Mouse (Mus musculus): ENCODE data around the gene Calcb.
"Not testable (repeated sequence)": the region's sequence is repeated elsewhere in the genome, so short reads cannot be mapped to it uniquely, and the experiment has no call there.

The Calcb gene

DNA sequence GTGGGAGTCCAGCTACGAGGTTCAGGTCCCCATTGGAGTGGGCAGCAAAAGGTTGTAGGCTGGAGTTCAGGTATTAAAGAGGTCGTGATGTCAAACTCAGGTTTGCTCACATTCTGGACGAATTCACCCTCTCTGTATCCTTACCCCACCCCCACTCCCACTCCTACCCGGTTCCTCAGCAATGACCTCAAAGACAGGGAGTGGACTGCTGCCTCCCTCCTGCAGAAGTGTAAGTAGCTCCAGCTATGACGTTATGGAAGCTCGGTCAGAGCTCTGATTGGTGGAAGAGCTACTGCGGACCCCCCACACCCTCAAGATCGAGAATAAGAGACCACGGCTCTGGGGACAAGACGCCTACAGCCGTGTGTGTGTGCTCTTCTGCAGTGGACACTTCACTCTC is at the start of gene Calcb:
Gene Calcb, plus strand, starts transcription at position 344 of the 400 bp plus-strand sequence.
- no peak for DNase-seq (ENCODE audit: low read depth in 1 of 2, low spot score in 2 of 2)

DNA sequence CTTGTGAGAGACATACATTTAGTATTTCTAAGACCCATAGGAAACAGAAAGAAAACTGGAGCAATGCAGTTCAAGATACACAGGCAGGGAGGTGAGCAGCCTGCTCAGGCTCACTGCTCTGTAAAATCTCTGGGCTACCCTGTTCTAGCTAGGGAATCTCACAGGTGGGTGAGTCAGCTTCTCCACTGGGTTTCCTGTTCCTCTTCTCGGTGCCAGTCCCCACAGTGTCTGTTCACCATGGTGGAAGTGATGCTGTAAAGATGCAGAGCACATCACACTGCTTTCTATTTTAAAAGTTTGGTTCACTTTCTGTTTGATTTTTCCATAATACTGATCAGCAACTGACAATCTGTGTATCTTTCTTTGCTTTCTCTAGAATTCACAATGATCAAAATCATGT is 47.0 kb upstream of the Calcb start:
- DNase-seq (ENCODE audit: low read depth in 1 of 2, low spot score in 2 of 2), result no peak

DNA sequence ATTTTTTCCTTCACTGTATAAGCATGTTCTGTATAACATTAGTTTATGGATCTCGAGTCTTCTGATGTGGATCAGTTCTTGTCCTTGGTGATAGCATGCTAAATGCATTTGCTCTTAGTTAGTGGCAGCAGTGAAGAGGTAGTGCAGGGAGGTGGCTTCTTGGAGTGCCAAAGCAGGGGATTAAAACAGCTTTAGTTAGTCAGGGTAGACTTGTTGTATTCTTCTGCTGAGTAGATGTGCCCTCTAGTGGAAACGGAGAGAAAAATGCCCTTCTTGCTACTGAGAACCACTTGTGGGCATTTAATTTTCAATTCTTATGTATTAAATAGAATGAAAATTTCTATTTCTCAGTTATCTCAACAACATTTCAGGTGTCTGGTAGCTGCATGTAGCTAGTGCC is 45.7 kb upstream of the Calcb start:
- no peak for DNase-seq (ENCODE audit: low read depth in 1 of 2, low spot score in 2 of 2)

DNA sequence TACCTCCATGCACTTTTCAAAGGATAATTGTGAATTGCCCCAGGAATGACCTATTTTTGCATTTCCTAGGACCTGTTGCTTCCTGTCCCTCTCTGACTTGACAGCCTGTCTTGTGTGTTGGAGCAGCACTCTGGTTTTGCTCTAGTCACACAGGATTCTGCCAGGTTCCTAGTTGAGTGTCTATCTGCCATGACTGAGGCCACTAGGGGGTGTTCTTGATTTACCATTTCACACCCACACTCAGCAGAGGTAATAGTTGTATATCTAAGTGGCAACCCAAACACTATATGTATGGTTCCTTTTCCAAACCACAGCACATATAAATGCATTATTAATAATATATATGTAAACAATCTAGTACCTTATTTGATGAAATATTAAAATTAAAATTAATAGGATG is 26.1 kb upstream of the Calcb start:
- no peak for DNase-seq (ENCODE audit: low read depth in 1 of 2, low spot score in 2 of 2)

DNA sequence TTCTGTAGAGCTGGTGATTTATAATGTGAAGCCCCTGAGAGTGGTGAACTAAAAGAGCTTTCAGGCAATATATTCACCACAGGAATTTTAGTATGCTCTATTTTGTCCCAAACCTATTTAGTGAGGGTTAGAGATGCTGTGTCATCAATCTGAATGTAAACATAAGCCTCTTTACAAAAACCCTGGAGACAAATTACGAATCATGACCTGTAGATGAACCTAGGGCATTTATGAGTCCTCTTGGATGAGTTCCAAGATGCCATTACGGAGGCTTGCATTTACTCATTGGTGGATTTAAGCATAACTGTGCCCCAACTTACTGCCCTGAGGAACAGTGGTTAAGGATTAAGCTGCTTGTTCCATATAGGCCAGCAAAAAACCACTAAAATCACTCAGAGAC is 17.6 kb upstream of the Calcb start:
- no peak for DNase-seq (ENCODE audit: low read depth in 1 of 2, low spot score in 2 of 2)

DNA sequence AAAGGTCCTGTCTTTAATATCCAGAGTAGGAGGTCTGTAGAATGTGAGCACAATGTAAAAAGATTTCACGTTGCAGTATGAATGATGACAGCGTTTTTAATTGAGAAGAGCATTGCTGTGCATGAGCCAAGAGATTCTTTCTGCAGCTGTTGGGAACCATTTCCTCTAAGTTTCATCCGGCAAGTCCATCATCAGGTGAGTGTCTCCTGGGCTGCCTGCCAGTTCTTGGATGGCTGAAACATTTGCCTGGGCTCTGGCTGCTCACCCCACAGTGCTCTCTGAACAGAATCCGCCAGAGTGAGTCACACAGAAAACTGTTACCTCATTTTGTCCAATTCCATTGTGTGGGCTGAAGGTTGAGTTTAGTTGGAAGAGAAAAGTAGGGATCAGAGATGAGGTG is 11.7 kb upstream of the Calcb start:
- DNase-seq (ENCODE audit: low read depth in 1 of 2, low spot score in 2 of 2), result no peak

DNA sequence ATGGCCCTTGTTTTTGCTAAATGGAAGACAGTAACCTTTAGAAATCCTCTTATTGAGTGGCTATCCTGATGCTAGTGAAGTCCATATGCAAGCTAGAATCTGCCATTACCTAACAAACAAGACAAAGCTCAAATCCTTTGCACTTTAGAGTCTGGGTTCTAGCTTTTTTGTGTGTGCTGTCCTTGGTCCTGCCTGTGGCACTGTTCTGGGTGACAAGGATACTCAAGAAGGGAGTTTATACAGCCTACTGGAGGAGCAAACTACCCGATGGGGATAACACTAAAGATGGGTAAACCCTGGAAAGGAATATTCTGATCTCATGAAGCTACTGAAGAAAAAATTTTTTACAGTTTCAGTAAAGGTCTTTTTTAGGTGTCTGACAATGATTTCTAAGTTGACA is 11.0 kb upstream of the Calcb start:
- DNase-seq (ENCODE audit: low read depth in 1 of 2, low spot score in 2 of 2), result no peak

DNA sequence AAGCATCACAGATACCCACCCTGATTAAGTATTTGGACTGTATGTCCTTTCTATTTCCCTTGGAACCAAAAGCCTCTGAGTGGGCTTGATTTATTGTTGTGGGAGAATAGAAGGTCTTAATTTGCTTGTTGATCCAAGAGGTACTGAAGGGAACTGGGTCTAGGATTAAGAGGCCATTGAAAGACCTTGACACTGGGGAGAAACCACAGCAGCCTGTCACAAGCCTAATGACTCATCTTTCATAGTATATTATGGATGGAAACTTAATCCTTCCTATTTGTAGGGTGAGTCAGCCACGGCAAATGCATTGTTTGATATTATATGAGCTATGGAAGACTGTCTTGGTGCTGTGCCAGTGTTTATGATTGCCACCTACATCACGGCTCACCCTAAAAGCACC is 8.0 kb upstream of the Calcb start:
- DNase-seq (ENCODE audit: low read depth in 1 of 2, low spot score in 2 of 2), result no peak

DNA sequence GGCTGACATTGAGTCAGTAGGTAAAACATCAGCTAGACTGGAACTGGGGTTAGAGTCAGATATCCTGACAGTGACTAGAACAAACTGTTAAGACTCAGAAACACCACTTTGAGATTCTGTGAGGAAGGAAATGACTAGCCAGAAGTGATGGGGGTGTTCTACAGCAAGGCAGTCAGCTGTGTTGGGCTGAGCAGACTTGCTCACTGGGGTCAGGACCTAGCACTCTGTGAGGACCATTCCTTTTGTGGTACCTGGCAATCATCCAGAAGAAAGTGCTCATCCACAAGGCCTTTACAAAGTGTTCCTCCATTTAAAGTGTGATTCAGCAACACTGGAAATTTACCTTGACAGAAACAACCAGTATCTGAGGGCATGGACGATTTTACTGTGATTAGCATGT is 5.9 kb upstream of the Calcb start:
- DNase-seq (ENCODE audit: low read depth in 1 of 2, low spot score in 2 of 2), result no peak

DNA sequence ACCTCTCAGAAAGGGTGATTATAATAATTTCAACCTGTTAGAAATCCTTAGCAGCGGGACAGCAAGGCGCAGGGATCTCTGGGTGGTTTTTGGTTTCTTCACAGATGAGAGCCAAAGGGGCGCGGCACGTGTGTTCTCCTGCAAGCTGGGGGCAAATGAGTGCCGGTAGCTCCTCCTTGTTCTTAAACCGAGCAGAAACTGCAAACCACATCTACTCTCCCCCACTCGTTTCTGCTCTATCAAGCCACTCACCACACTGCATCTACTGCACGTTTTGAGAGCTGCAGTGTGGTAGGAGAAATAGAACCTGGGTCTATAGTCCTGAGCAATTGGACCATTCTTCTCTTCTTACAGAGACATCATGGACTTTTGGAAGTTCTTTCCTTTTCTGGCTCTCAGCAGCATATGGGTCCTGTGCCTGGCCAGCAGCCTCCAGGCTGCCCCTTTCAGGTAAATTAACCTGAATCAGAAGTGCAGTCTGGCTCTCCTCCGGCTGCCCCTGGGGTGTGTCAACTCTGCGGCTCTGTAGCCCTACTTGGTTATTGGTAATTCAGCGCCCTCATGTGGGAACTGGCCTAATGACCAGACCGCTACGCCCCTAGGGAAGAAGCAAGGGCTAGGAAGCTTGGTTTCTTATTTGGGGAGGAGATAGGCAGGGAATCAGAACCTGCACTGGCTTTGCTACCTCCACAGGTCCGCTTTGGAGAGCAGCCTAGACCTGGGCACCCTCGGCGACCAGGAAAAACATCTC is 1.1 kb downstream of the Calcb start:
- DNase-seq (ENCODE audit: low read depth in 1 of 2, low spot score in 2 of 2), result no peak

DNA sequence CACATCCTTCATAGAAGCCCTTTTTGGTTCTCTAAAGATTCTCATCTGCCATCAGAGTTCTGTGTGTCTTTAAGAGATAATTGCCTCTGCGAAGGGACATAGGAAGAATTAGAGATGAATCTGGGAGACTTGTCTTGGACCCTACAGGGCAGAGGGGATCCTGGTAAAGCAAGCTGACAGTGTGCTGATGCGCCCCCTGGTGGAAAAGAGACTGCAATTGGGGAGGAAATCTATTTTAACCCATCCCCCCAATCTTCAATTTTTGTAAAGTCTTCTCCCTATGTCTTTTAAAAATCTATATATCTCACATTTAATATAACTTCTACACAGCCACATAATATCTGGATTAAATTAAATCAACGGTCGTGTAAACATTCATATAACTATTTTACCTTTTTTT is 11.3 kb downstream of the Calcb start:
- DNase-seq (ENCODE audit: low read depth in 1 of 2, low spot score in 2 of 2), result not testable (repeated sequence)

DNA sequence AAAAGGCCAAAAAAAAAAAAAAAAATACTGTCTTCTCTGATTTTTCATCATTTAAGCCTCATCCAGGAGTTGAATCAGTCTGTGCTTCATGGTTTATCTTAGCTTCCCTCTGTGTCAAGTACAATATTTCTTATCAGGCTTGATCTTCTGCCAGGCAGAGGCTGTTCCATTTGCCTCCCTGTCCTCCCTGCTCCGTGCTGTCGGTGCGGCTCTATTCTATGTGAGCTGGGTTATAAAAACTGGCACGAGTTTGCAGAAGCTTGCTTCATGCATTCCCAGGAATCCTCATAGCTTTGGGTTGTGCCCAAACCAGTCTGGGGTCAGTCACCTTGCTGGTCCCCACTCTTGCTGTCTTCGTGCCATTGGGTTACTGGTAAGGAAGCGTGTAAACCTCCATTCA is 12.7 kb downstream of the Calcb start:
- no peak for DNase-seq (ENCODE audit: low read depth in 1 of 2, low spot score in 2 of 2)

DNA sequence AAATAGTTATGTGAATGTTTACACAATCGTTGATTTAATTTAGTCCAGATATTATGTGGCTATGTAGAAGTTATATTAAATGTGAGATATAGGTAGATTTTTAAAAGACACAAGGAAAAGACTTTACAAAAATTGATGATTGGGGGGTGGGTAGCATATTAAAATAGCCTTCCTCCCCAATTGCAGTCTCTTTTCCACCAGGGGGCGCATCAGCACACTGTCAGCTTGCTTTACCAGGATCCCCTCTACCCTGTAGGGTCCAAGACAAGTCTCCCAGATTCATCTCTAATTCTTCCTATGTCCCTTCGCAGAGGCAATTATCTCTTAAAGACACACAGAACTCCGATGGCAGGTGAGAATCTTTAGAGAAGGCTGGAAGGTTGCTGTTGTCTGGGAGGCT is 13.3 kb downstream of the Calcb start:
- not testable (repeated sequence) for DNase-seq (ENCODE audit: low read depth in 1 of 2, low spot score in 2 of 2)

DNA sequence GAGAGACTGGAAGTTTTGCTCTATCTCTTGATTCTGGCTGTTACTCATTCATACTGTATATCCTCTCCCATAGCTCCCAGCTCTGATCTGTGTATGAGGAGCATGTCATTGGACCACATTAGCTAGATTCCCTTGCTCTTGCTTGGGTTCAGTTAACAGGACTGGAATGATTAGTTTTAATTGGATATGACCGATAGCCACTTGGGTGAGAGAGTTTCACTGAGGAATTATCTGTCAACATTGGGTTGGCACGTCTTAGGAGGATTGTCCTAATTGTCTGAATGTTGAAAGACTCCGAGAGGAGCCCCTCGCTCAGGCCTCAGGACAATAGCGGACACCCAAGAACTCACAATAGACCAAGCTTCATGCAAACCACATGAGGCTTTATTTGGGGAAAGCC is 17.8 kb downstream of the Calcb start:
- no peak for DNase-seq (ENCODE audit: low read depth in 1 of 2, low spot score in 2 of 2)

DNA sequence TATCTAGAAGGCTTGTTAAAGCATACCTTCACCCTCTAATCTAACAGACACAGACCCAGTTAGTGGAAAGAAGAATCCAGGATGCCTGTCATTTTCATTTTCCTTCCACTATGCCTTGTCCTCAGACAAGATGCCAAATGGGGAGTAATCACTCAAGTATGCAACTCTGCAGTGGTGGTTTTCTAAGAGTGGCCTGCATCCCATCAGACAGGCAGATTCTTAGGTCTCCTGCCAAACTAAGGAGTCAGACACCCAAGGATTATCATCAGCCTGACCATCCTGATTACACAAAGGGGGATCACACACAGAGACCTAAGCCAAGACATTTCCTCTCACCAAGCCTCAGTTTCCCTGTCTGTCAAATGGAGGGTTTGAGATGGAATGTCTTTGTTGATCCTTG is 19.7 kb downstream of the Calcb start:
- no peak for DNase-seq (ENCODE audit: low read depth in 1 of 2, low spot score in 2 of 2)

DNA sequence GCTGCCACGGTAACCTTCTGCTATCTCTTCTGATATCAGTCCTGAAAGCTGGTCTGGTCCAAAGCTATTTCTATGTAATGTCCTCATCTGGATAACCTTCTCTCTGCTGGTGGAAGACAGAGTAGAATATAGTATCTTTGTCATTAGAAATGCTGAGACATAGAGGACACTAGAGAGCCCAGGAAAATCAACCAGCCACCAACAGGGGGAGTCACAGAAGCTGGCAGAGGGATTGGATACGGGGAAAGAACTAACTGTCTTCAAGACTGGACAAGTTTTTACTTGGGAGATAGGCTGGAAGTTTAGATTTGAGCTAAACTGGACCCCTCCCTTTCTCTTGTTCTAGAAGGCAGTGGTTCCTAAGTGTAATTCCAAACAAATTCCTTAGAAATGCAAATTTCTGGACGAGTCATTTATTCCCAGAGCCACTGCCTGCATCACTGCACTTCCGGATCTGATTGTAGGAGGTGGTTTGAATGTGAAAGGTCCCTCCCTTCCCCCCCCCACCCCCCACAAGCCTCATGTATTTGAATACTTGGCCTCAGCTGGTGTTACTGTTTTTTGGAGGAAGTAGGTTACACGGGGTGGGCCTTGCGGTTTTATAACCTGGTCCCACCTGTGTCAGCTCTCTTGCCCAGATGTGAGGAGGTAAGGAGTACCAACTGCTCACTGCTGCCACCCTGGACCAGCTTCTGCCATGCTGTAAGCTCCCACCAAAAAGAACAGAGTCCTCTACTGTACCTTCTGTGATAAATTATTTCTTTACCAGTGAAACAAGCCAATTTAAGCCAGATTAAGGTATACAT is 22.1 kb downstream of the Calcb start:
- DNase-seq (ENCODE audit: low read depth in 1 of 2, low spot score in 2 of 2), result no peak

DNA sequence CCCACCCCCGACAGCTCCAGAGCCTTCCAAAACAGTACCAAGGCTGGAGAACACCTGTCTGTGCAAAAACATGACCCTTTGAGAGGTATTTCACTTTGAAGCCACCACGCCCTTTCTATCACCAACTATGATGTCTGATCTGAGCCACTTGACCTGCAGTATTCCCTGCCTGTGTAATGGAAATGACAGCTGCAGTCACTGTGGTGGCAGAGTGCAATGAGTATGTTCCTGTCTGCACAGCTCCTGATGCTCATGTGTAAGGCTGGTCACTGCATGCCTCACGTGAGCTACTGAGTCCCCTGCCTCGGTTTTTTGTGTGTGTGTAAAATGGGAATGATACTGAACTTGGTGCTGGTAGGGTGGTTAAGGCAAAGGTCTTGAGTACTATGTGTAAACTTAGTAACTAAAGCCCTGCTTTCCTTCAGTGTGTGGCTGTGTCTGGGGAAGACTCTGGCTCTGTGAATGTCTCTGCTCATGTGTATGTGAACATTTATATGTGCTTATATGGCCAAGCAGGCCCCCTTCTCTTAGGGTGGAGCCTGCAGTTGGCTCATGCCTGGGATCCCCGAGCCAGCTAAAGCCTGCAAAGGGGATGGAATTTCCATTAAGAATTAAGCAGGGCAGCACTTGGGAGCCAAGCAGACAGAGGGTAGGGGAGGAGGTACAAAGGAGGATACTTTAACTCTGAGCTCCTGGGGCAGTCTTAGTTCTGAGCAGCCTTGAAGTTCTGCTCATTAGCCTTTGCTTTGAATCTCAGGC is 24.8 kb downstream of the Calcb start, which contains the start of gene Insc:
Gene Insc, plus strand, starts transcription at position 673 of the 759 bp plus-strand sequence.
- DNase-seq (ENCODE audit: low read depth in 1 of 2, low spot score in 2 of 2), result no peak

DNA sequence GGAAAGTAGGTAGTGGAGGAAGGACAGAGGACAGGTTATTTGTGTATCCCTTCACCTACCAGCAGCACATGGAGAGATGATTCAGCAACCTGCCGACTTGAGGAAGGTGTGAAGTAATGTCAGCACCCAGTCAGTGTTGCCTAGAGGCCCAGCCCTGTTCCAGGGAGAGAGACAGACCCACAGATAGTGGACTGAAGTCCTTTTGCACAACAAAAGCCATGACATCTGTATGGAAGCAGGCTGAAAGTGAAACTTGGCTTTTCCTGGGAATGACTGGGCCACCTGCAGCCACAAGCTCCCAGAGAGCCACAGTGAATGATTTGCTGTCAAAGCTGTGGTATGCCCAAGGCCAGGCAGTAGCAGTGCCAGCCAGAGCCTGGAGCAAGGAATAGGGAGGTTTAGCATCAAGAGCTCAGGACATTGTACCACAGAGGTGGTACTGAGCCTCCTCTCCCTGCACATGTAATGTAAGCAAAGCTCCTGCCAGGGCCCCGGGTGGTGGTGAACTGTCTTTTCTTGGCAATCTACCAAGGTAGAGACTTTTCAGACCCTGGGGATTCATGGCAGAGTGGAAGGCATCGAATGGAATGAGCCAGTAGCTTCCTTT is 26.3 kb downstream of the Calcb start:
- no peak for DNase-seq (ENCODE audit: low read depth in 1 of 2, low spot score in 2 of 2)

DNA sequence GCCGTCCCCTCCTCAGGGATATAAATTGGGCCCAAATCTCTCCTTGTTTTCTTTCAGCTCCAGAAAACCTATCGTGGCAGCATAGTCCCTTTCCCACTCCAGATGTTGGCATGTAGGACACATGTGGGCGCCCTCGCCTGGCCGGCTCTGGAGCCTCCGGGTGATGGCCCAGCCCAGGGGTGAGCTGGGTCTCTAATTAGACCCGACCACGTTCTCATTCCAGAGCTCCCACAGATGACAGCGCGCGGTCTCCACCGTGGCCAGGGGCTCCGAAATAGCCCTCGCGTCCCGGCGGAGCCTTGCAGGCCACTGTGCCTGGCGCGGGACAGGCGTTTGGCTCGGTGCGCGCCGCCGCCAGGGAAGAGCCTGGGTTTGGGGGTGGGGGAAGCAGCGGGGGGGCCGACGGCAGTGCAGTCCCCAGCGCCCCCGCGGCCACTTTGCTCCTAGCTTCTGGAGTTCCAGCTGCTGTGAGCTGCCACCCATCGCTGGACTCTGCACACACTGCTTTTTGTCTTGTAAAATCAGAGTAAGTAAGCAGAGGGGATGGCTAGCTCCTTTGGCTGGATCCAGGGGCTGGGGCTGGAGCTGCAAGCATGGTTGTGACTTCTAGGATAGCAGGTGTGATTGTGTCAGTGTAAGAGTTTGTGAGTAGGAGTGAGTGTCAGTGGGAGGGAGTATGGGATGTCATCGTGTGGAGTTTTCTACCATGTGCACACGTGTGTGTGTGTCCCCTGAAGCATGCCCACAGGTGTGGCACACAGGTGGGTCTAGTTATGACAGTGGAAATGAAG is 27.2 kb downstream of the Calcb start:
- DNase-seq (ENCODE audit: low read depth in 1 of 2, low spot score in 2 of 2), result no peak

DNA sequence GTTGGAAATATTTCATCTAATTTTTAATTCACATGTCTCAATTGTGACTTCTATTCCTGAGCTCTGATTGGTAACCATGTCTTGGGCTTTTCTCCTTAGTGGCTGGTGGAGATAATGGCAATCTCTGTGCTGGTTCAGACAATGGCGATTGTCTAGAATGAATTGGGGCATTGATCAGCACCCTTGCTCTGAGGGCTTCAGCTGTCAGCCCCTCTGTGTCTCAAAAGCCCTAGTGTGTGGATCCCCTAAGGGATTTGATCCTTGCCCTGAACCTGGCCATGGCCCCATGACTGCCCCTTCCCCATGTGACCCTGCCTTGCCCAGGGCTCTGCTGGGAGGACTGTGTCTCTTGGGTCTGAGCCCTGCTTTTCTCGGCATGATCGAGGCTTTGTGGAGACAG is 29.2 kb downstream of the Calcb start:
- DNase-seq (ENCODE audit: low read depth in 1 of 2, low spot score in 2 of 2), result no peak

DNA sequence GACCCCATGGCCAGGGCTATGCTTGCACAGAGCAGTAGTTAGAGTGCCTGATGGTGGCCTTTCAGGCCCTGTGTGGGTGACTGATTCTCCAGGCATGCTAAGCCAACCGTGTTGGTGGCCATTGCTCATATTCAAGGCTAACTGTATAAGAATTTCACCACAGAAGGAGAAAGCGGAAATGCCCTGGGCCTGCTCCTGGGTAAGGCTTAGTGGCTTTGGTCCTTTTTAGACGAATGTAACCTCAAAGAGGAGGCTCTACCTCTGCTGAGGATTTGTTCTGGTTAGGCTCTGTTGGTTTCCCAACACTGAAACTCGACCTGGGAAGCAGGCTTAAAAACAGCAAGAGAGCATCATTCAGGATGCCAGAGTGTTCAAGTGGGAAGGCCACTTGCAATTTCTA is 29.8 kb downstream of the Calcb start:
- DNase-seq (ENCODE audit: low read depth in 1 of 2, low spot score in 2 of 2), result no peak
